Mouse (Mus musculus) 416B (cell line): ENCODE measurements around the gene Nudt1.
"Not testable (repeated sequence)": the region's sequence is repeated elsewhere in the genome, so short reads cannot be mapped to it uniquely, and the experiment has no call there.

Experiments
- DNase-seq: peaks from one replicate; pipeline ENCODE4 v3.0.0; 2011; ENCODE audit warnings: low read depth

Nudt1 gene

DNA sequence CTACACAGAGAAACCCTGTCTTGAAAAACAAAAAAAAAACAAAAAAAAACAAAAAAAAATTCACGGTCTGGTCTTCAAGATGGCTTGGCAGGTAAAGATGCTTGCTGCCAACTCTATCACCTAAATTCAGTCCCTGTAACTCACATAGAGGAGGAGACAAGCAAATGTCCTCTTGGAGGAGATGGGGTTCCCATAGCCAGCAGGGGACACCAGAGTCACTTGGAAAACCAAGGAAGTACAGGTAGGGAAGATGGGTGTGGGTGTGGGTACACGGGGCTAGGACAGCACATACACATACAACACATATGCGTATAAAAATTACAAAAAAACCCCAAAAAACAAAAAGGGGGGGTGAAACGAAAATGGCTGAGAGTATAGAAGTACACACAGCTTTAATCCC is 21.4 kb downstream of the Nudt1 start:
- no peak for DNase-seq

DNA sequence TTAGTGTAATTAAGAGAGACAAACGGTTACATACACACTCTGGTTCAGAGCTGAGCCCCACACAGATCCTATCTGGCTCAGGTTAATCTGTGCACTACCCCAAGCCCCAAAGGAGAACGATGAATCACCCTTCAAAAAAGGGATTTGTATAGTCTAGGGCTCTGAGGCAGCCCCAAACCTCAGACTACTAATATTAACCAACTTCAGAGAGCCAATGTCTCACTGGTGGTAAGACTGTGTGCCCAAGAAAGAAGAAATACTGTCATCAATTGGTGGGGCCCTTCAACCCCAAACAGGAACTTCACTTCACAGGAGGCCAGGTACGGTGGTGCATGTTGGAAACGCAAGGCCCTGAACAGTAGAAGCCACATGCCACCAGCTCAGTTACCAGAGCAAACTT is 23.8 kb downstream of the Nudt1 start:
- DNase-seq: no peak

DNA sequence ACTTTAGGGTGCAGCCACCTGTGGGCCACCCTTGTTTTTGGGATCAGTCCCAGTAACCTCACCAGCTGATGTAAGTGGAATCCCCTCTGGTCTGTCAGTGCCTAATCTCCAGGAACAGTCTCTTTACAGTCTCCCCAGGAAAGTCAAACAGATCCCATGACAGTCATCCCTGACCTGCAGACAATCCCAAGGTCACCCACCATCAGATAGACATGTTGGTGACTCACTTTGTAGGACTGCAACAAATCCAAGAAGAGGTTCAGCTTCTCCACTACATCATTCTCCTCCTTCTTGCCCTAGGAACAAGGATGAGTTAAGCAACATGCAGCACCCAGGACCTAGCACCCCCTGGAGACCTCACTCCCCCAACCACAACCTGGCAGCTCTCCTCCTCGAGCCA is 24.6 kb downstream of the Nudt1 start:
- DNase-seq: no peak

DNA sequence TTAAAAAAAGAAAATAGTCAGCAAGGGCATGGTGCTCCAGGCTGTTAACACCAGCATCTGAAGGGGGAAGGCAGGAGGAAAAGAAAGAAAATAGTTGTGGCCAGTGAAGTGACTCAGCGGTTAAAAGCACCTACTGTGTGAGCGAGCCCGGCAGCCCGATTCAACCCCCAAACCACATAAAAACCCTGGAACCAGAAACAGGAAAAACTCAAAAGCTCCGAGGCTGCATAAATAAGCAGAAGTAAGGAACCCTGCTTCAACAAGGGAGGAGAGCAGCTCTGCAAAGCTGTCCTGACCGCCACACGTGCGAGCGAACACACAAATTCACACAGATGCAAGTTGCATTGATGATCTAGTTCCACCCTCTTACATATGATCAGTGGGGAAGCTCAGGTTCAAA is 28.4 kb downstream of the Nudt1 start:
- peak; percentile 38 for DNase-seq

DNA sequence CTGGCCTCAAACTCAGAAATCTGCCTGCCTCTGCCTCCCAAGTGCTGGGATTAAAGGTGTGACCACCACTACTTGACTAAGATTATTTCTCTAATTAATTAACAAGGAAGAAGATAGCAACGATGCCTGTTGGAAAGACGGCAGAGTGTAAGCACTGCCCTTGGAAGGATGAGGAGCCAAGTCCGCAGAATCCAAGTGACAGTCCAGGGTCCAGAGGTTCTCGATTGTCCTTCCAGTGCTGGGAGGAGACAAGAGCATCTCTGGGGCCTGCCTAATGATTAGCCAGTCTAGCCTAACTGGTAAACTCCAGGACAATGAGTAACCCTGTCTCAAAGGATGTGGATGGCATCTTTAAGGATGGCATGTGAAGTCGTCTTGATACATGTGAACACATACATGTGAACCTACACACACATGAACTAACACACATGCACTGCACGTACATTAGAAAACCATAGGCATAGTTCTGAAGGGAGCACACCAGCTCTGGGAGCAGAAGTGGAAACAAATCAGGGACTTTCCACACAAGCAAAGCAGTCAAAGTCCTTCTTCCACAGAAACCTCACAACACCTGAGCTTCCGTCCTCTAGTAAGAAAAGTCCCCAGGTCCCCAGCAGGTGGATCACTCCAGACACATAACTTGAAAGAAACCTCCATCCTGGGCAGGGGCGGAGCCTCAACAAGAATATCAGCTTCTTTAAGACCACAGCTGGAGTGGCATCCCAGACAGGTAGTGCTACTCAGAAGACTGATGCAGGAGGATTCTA is 29.5 kb downstream of the Nudt1 start:
- no peak for DNase-seq

DNA sequence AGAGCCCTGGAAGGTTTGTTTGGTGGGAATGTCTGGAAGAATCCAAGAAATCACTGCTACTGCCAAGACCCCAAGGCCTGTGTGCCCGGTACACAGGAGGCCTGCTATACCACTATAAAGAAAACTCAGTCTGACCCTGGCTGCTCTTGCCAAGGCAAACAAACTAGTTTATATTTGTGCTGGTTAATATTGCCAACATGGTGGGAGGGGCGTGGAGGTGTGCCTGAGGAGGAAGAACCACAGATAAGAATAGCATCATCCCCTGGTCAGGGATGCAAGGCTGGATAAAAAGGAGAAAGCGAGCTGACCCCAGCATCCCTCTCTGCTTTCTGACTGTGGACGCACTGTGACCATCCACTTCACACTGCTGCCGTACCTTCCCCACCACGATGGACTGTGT is 30.9 kb downstream of the Nudt1 start:
- DNase-seq: no peak

DNA sequence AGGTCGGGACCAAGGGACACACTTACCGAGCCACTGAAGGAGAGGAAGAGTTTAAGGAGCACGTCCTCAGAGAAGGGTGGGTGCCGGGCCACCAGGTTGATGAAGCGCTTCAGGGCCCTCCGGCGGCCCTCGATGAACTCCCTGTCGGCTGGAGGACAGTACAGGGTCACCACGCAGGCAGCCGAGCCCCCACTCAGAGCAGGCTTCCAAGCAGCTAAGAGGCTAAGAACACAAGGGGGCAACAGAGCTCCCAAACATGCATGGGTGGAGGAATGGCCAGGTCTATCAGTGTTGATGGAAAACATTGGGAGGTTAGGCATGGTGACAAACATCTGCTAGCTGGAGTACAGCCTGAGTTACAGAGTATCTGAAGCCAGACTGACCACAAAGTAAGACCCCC is 34.5 kb downstream of the Nudt1 start:
- DNase-seq: no peak

DNA sequence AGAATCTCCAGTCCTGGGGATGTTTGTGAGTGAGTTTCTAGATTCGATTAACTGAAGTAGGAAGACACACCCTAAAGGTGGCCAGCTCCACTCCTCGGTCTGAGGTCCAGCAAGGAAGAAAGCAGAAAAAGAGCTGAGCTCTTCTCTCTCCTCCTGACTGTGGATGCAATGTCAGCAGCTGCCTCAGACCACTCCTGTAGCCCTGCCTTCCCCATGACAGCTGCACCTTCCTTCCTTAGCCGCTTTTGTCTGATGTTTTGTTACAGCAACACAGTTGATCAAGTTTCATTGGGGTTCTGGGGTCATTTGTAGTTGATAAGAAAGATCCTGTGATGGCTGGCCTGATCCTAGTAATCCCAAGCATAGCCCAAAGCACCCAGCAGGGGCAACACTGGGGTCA is 36.0 kb downstream of the Nudt1 start:
- DNase-seq: no peak

DNA sequence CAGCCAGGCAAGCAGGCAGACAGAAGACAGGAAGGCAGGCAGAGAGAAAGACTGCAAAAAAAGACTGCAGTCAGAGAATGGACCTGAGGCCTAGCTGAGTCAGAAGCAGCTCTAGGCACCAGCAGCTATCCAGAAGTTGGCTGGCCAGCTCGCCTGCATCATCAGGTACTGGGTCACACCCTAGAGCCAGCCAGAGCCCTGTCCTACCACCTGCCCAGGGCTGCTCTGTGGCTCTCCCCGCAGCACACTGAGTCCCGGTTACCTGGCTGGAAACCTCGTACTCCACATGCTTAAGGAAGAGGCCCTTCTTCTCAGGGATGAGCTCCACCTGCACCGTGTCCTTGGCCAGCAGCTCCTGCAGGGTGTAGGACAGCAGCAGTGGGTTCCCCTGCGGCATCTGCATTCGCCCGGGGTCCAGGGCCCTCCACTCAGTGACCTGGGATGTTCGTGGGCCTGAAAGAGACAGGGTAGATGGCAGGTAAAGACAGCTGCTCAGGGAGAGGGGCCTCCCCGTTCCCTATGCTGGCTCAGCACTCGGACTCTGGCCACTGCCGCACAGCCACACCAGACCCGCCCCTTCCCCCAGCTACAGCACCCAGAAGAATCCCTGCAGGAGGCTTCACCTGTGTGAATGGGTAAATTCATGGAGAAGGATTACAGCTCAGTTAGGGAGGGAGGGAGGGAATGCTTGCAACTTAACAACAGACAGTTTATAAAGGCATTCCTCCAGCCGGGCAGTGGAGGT is 38.6 kb downstream of the Nudt1 start:
- no peak for DNase-seq

DNA sequence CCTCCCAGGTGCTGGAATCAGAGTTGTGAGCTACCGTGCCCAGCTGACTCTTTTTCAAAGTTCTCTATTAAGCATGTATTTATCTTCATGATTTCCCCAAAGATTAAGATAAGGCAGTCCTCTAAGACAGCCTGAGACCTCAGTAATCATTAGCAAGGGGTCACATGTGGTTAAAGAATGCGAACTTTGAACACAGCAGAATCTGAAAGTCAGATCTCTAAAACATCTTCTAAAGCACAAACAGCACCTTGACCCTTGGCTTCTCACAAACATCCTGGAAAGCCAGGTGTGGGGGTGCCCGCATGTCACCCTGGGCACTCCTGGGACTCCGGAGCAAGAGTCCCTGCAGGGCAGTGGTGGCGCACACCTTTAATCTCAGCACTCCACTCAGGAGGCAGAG is 43.0 kb downstream of the Nudt1 start:
- no peak for DNase-seq

DNA sequence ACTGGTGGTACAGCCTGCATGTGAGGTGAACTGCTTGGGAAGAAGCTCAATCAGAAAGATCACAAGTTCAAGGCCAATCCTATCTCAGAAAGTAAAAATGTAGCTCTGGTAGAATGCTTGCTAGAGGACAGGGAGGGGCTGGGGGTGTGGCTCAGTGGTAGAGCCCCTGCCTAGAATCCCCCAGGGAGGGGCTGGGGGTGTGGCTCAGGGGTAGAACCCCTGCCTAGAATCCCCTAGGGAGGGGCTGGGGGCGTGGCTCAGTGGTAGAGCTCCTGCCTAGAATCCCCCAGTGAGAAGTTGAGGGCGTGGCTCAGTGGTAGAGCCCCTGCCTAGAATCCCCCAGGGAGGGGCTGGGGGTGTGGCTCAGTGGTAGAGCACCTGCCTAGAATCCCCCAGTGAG is 46.7 kb downstream of the Nudt1 start:
- not testable (repeated sequence) for DNase-seq

DNA sequence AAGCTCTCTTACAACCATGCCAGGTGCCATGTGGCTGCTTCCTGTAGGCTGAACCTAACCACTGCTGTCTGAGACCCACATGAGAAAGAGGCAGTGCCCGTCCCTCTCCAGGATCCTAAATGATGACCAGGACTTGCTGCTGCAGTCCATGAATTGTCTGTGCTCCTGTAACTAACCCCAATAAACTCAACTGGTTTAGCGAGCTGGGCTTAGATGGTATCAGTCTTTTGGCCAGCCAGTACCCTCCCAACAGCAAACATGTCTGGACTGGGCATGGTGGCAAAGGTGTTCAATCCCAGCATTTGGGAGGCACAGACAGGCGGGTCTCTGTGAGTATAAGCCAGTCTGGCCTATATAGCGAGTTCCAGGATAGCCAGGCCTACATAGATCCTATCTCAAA is 47.5 kb downstream of the Nudt1 start:
- no peak for DNase-seq

DNA sequence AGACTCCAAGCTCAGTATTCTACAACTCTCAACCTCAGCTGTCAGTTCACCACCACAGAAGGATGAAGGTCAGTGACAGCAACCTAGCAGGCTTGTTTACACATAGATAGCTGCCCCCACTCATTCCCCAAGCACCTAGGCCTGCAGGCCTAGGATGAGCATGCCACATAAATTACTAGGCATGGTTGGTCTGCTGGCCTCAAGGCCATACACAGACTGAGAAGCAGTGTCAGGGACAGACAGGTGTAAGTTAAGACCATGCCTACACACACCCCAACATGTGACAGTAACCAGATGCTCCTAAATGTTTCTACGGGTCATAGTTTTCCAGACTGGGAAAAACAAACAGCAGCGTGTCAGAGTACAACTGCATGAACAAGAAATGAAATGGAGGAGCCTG is 48.0 kb downstream of the Nudt1 start:
- no peak for DNase-seq

DNA sequence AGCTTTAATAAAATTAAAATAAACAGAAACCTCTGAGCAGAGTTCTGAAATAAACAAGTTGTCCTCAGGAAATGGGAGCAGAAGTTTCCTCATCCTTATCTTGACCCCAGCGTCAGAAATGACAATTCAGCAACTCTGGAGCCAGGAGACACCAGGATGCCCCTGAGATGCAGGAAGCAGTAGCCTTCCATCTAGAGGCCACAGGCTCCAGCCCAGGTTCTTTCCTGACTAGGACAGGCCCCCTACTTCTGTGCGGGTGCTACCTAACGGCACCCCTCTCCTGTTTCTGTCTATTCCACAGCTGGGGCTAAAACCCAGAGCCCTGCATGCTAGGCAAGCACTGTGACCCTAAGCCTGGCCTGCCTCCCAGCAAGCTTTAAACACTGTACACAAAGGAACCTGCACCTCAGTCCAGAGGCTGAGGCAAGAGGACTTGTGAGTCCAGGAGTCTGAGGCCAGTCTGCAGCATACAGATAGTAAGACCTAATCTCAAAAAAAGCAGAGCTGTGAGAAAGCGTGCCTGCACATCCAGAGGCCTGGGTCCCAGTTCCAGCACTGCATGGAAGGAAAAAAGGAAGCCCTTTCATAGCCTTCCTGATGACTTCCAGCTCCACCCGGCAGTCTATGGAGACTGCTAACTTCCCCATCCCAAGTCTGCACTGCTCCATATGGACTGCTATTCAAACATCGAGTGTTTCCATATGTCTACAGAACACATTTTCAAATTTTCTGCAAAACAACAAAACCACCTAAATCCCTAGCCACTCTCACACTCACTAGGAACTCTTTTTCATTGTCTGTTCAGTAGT is 49.2 kb downstream of the Nudt1 start:
- DNase-seq: no peak

DNA sequence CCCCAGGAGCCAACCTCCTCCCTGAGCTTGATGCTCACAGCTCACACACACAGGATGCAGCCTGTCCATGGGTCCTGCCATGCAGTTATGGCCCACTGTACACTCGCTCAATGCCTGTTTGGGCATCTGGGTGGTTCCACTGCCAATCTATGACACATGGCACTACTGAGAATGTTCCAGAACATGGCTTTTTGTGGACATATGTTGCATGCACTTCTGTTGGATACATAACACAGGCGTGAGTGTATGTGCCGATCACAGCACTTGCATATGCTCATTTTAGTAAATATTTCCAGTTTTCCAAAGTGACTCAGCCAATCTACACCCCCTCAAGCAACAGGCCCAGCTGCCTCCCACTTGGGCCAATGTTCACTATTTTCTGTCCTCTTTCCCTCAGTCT is 50.2 kb downstream of the Nudt1 start:
- no peak for DNase-seq

DNA sequence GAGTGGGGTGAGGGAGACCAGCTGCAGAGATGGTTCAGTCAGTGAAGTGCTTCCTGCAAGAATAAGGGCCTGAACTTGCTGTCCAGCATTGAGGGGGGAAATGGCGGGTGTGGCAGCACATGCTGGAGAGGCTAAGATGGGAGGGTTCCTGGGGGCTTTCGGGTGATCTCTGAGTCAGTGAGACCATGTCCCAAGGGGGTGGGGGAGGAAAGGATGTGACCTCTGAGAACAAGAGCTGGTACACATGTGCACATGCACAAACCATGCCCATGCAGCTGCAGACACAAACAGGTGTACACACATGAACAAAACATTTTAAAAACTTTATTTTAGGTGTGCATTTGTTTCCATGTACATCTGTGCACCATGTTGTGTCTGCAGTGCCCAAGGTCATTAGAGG is 52.3 kb downstream of the Nudt1 start:
- no peak for DNase-seq

DNA sequence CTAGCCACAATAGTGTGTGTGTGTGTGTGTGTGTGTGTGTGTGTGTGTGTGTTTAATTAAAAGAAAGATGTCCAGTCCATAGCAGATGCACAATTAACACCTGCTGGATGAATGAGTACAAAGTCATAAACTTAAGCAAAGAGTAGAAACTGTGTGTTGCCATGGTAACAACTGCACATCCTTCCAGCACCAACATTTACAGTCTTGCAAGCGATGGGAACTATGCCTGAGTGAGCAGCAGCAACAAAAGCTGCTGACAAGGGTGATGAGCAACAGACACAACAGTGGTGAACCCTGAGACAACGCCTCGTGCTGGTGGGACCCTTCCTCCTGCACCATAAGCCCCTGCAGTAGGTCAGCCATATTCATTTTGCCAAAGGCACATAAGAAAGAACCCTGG is 52.8 kb downstream of the Nudt1 start:
- DNase-seq: no peak

DNA sequence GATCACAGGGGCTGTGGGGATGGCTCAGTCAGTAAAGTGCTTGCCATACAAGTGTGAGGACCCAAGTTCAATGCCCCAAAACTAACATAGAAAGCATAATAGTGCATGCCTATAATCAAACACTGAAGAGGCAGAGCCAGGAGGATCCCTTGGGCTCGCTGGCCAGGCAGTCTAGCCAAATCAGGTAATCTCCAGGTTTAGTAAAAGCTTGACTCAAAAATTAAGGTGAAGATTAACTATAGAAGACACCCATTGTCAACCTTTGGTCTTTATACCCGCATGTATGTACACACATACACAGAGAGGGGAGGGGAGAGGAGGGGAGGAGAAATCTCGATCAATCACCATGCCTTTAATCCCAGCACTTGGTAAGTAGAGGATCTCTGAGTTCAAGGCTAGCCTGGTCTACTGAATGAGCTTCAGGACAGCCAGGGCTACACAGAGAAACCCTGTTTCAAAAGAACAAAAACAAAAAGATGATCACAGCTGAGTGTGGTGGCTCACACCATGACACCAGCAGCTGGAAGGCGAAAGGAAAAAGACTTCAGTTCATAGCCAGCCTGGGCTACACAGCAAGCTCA is 53.9 kb downstream of the Nudt1 start:
- DNase-seq: no peak

DNA sequence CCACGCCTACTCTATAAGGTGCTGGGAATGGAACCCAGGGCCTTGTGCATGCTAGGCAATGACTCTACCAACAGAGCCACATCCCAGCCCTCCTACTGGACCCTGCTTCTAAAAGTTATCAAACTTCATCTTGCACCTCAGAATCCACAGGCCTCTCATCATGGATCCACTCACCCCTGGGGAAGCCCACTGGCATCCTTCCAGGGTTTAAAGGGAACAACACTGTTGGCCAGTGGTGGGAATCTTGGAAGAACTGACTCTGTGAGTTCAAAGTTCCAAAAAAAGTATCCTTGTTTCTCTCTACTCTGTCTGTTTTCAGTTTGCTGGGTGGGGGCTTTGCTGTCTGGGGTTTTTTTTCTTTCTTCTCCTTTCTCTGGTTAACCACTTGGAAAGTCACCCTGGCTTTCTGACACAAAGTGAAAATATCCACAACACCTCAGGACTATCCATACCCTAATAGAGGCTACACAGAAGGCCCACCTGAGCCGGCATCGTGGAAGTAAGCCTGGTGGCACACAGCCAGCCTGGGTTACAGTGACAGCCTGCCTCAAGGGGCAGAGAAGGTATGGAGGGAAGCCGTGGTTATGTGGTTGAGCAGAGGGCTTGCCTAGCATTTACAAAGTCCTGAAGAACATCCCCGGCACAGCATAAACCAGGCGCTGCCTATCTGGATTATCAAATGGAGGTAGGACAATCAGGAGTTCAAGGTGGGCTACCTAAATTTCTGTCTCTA is 56.8 kb downstream of the Nudt1 start:
- peak; percentile 54 for DNase-seq

DNA sequence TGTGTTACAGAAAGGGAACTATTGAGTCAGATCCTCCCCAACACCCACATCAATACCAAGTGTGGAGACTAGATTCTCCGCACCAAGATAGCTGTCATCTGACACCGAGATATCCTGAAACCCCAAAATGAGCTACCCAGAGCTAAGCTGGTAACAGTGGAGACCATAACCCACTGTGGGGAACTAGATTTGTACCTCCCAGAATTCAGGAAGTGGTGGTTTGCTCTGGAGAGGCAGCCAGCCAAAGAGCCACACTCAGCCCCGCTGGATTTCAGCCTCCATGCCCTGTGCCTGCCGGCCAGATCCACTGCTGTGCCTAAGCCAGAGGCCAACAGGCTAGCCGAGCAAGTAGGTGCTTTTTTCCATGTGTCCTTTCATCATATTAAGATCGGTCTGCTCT is 57.8 kb downstream of the Nudt1 start:
- peak; percentile 93 for DNase-seq

DNA sequence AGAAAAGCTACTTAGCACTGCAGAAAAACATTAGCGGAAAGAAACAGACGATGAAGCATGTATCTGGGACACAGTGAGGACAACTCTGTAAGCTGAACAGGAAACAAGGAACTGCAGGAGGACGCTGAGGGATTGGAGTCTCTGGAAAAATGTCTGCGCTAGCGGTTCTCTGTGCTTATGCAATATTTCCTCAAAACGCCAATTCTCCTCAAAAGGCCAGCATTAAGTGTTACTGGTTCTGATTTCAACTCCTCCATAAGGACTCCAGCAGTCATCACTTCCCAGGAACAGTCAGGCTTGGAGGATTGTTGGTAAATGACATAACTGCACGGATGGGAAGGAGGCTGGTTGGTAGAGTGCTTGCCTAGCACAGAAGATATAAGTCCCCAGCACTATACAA is 59.7 kb downstream of the Nudt1 start:
- DNase-seq: no peak

DNA sequence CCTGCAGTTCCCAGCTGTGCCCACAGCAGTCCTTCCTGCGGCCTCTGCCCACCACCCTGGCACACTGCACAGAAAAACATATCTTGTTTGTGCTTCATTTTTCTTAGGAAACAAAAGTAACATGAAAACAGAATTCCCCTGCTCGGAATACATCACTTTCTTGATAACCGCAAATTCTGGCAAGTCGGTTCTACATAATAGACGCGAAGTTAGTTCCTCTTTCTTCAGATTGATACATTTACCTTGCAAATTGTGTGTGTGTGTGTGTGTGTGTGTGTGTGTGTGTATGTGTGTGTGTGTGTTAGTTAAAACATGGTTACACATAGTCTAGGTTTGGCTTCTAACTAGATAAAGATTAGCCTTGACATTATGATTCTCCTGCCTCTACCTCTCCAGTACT is 61.2 kb downstream of the Nudt1 start:
- no peak for DNase-seq
